Mouse (Mus musculus): ENCODE data around the gene Mnd1.
A peak's percentile ranks its signal among the peaks of the same experiment; 100 is the strongest.

Gene Mnd1

GRCm38 (mm10) chr3:84086921-84087320 lies 68.7 kb downstream of the Mnd1 start:
- DNase-seq, result no peak

GRCm38 (mm10) chr3:84086337-84086736 lies 69.2 kb downstream of the Mnd1 start:
- no peak for DNase-seq

- DNase-seq, result no peak
Measured at GRCm38 (mm10) chr3:84085429-84085828, 70.2 kb downstream of the Mnd1 start.

GRCm38 (mm10) chr3:84081208-84081722 lies 74.3 kb downstream of the Mnd1 start:
- DNase-seq, result no peak

- no peak for DNase-seq
Measured at GRCm38 (mm10) chr3:84080074-84080473, 75.5 kb downstream of the Mnd1 start.

GRCm38 (mm10) chr3:84077505-84077904 lies 78.1 kb downstream of the Mnd1 start:
- no peak for DNase-seq

GRCm38 (mm10) chr3:84076543-84077332 lies 78.8 kb downstream of the Mnd1 start:
- DNase-seq, result no peak

GRCm38 (mm10) chr3:84075516-84075915 lies 80.1 kb downstream of the Mnd1 start:
- DNase-seq, result no peak

GRCm38 (mm10) chr3:84074777-84075176 lies 80.8 kb downstream of the Mnd1 start:
- DNase-seq, result no peak

GRCm38 (mm10) chr3:84071641-84072040 lies 83.9 kb downstream of the Mnd1 start:
- peak in 1 of 2 experiments; percentile 16 for DNase-seq

- no peak for DNase-seq
Measured at GRCm38 (mm10) chr3:84070811-84071210, 84.8 kb downstream of the Mnd1 start.

GRCm38 (mm10) chr3:84068831-84069709 lies 86.5 kb downstream of the Mnd1 start:
- DNase-seq, result peak; percentile 16 to 19

- DNase-seq, result peak; percentile 41 to 56
Measured at GRCm38 (mm10) chr3:84065825-84066224, 89.8 kb downstream of the Mnd1 start.

GRCm38 (mm10) chr3:84063369-84063914 lies 92.1 kb downstream of the Mnd1 start:
- DNase-seq, result no peak

GRCm38 (mm10) chr3:84061523-84062453 lies 93.8 kb downstream of the Mnd1 start:
- DNase-seq, result no peak

- DNase-seq, result no peak
Measured at GRCm38 (mm10) chr3:84060946-84061345, 94.6 kb downstream of the Mnd1 start.

- DNase-seq, result no peak
Measured at GRCm38 (mm10) chr3:84060128-84060527, 95.5 kb downstream of the Mnd1 start.

GRCm38 (mm10) chr3:84059676-84060075 lies 95.9 kb downstream of the Mnd1 start:
- DNase-seq, result no peak

GRCm38 (mm10) chr3:84059261-84059660 lies 96.3 kb downstream of the Mnd1 start:
- no peak for DNase-seq

GRCm38 (mm10) chr3:84048729-84049175 lies 106.8 kb downstream of the Mnd1 start:
- no peak for DNase-seq

GRCm38 (mm10) chr3:84046206-84046605 lies 109.4 kb downstream of the Mnd1 start:
- DNase-seq, result no peak

- no peak for DNase-seq
Measured at GRCm38 (mm10) chr3:84041739-84042138, 113.8 kb downstream of the Mnd1 start.
